Mouse (Mus musculus): ENCODE results near the gene Rnf31. TPM values are rescaled to one million over a fixed set of nuclear protein-coding genes. Genes with fewer than 3 reads are reported as not detected.
A peak's percentile ranks its signal among the peaks of the same experiment; 100 is the strongest.

Rnf31 gene
- total RNA-seq, 2 experiments from 2014 or later, result 25.7 to 31.3 TPM

DNA sequence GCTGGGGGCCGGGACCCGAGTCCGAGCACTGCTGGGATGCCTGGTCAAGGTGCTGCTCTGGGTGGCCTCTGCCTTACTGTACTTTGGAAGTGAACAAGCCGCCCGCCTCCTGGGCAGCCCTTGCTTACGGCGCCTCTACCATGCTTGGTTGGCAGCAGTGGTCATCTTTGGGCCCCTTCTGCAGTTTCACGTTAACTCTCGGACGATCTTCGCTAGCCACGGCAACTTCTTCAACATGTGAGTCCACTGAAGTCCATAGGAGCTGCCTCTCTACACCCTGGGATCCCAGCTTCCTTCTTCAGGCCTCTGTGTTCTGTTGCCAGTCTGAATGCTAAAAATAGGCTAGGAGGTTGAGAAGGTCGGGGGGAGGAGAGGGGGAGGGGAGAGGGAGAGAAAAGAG, 15.8 kb upstream of the Rnf31 start:
- intact Hi-C loops (cut with DNase I), result no loop called here
- no peak for DNase-seq (ENCODE audit: low spot score)

DNA sequence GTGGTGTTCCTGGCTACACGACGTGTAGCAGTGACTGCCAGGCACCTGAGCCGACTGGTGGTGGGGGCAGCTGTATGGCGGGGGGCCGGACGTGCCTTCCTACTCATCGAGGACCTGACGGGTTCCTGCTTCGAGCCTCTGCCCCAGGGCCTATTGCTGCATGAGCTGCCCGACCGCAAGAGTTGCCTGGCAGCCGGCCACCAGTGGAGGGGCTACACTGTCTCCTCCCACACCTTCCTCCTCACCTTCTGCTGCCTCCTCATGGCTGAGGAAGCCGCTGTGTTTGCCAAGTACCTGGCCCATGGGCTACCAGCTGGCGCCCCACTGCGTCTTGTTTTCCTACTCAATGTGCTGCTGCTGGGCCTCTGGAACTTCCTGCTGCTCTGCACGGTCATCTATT, 15.1 kb upstream of the Rnf31 start:
- intact Hi-C loops (cut with DNase I), result no loop called here
- DNase-seq (ENCODE audit: low spot score), result no peak

GRCm38 (mm10) chr14:55577871-55578667, 13.4 kb upstream of the Rnf31 start, which contains the start of gene Psme1:
TSS of gene Psme1 (plus strand) at chr14:55578123.
- intact Hi-C loops (cut with DNase I), result no loop called here
- peak; percentile 71 for DNase-seq (ENCODE audit: low spot score)

DNA sequence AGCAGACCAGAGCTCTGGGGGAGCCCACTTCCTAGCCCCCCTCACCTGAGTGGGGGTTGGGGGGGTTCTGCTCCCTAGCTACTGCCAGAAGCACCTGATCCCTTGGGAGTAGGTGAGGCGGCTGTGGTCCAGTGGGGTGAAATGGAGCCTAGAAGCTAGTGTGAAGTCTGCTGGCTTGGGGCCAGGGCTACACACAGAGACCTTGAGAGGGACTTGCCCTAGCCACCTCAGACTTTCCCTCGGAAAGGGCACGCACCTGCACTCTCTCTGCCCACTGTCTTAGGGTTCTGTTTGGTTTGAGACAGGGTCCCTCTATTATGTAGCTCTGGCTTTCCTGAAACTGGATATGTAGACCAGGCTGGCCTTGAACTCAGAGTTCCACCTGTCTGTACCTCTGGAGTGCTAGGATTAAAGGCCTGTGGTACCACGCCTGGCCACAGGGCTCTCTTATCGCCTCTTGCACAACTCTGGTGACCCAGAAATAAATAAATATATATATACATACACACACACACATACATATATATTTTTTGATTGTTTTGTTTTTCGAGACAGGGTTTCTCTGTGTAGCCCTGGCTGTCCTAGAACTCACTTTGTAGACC, 12.7 kb upstream of the Rnf31 start:
- DNase-seq (ENCODE audit: low spot score), result peak; percentile 38
- intact Hi-C loops (cut with DNase I), result no loop called here

- no peak for DNase-seq (ENCODE audit: low spot score)
- intact Hi-C loops (cut with DNase I), result no loop called here
Measured at GRCm38 (mm10) chr14:55579511-55580496, 11.7 kb upstream of the Rnf31 start.

DNA sequence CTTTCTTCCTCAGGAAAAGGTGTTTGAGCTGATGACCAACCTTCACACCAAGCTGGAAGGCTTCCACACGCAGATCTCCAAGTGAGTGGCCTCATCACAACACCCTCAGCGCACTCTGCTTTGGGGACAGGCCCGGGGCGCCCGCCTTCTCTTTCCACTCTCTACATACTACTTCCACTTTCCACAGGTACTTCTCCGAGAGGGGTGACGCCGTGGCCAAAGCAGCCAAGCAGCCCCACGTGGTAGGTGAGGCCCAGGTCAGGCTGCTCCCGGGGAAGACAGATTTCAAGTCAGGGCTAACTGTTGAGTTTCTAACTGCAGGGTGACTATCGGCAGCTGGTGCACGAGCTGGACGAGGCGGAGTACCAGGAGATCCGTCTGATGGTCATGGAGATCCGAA, 10.8 kb upstream of the Rnf31 start:
- DNase-seq (ENCODE audit: low spot score), result no peak

GRCm38 (mm10) chr14:55581981-55582681, 9.4 kb upstream of the Rnf31 start:
- intact Hi-C loops (cut with DNase I), result no loop called here
- DNase-seq (ENCODE audit: low spot score), result no peak

More for the DNA sequence above, 10.8 kb upstream of the Rnf31 start:
- intact Hi-C loops (cut with DNase I), result no loop called here

GRCm38 (mm10) chr14:55584303-55584701, 7.2 kb upstream of the Rnf31 start:
- intact Hi-C loops (cut with DNase I), result no loop called here
- no peak for DNase-seq (ENCODE audit: low spot score)

DNA sequence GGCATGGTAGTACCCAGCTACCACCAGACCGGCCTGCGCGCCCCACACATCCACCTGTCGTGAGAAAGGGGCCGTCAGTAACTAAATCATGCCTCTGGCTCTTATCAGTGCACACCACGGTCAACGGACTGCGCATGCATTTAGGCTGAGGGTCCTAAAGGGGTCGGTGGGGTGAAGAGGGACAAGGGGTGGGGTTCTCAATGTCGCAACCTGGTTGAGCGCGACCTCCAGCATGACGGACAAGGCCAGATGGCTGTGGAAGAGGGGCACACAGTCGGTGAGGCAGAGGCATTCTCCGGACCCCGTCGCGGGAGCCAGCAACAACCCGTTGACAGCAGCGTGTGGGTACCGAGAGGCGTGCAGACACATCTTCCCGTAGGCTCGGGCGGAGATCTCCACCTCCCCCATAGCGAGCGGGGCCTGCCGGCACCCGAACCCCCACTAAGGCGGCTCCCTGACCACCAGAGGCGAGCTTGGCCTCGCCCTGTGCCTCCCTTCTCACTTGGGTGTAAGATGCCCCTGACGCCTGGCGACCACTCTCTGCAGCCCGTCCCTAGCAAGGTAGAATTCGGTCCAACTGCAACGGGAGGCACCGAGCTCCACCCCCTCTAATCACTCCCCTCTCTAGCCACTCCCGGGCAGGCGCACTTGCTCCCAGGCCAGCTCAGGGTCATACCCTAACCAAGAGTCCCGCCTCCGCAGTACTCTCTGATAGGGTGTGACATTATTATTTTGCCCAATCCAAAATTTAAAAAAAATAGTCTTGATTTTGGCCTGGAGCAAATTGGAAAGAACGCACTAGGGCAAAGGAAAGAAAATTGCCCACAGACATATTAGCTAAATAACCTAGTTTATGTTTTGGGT, 6.6 kb upstream of the Rnf31 start, which contains the start of gene Emc9:
Emc9 (minus strand) TSS at position 601 of the 864 bp plus-strand sequence.
- peak; percentile 74 for DNase-seq (ENCODE audit: low spot score)
- intact Hi-C loops (cut with DNase I), result no loop called here

- intact Hi-C loops (cut with DNase I), result no loop called here
- no peak for DNase-seq (ENCODE audit: low spot score)
Measured at GRCm38 (mm10) chr14:55585566-55585960, 5.9 kb upstream of the Rnf31 start.

DNA sequence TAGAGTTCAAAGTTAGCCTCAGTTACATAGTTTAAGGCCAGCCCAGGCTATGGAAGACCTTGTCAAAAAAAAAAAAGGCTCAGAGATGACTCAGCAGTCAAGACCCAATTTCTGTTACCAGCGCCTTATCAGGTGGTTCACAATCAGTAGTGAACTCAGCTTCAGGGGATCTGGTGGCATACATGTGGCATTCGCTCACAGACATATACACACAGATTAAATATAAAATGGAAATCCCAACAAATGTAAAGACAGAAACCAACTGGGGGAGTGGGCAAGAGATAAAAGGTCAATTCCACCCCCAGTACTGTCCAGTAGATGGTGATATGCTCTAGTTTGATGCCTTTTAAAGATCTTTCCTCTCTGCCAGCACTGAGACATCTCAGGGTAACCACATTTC, 5.4 kb upstream of the Rnf31 start:
- intact Hi-C loops (cut with DNase I), result no loop called here
- no peak for DNase-seq (ENCODE audit: low spot score)

DNA sequence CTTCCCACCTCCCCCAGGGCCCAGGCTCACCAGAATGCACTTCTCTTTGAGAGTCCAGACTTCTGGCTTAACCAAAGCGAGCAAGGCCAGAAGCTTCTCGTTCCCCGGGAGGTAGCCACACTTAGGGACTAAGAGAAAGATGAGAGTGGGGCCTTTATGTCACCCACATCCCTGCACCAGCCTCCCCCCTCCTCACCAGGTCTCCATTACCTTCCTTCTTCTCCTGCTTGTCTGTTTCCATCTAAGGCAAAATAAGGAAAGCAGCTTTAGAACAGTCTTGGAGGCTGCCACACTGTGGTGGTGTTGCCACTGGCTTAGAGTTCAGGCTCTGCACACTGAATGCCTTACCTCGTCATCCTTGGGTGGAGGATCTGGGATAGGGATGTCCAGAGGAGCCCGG, 2.2 kb upstream of the Rnf31 start:
- intact Hi-C loops (cut with DNase I), result no loop called here

DNA sequence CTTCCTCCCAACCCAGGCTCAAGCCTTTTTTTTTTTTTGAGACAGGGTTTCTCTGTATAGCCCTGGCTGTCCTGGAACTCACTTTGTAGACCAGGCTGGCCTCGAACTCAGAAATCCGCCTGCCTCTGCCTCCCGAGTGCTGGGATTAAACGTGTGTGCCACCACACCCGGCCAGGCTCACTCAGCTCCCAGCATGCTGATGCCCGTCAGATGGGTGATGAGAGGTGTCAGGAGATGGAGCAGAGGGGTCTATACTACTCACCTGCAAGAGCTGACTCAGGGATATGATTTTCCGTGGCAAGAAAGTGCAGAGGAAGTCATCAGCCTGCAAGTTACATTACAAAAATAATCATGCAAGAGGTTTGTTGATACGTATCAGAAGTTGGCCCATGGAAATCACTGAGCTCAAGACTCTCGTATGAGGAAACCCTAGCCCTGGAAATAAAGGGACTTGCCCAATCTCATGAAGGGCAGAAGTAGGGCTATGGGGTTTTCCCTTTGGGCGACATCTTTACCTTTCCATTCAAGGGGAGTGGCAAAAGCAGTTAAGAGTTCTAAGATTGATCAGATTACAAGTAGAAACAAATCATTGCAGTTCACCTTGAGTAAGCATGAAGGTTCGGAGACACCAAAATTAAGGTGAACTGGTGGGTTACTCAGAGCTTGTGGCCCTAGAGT, 1.6 kb upstream of the Rnf31 start:
- DNase-seq (ENCODE audit: low spot score), result no peak
- intact Hi-C loops (cut with DNase I), result loop anchor here (2.0 kb wide), 1 partner anchor 27 kb away; no protein-coding TSS in a partner anchor

More for the DNA sequence above, 2.2 kb upstream of the Rnf31 start:
- DNase-seq (ENCODE audit: low spot score), result no peak

- peak; percentile 96 for DNase-seq (ENCODE audit: low spot score)
- intact Hi-C loops (cut with DNase I), result loop anchor here (2.0 kb wide), 1 partner anchor 28 kb away; no protein-coding TSS in a partner anchor
Measured at GRCm38 (mm10) chr14:55590748-55591330, 669 bp upstream of the Rnf31 start, which contains the start of gene Psme2. TSS of gene Psme2 (minus strand) at chr14:55591113.

- DNase-seq (ENCODE audit: low spot score), result no peak
- intact Hi-C loops (cut with DNase I), result loop anchor here (1.0 kb wide), 1 partner anchor 11 kb away; the partner anchor contains the start of gene Irf9
Measured at GRCm38 (mm10) chr14:55592226-55592625, 718 bp downstream of the Rnf31 start.

DNA sequence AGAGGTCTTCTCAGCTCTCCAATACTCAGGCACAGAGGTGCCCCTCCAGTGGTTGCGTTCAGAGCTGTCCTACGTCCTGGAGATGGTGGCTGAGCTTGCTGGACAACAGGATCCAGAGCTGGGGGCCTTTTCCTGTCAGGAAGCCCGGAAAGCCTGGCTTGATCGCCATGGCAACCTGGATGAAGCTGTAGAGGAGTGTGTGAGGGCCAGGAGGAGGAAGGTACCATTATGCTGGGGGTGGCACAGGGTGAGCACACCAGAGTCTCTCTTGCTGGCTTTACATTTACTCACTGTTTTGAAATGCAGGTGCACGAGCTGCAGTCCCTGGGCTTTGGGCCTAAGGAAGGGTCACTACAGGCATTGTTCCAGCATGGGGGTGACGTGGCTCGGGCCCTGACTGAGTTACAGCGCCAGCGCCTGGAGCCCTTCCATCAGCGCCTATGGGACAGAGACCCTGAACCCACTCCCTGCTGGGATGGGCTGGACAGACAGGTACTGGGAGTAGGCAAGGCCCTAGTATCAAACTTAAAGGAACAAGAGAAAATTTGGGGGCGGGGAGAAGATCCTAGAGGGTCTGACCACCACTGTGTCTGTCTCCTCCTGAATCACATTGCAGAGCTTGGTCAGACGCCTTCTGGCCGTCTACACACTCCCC, 4.7 kb downstream of the Rnf31 start:
- DNase-seq (ENCODE audit: low spot score), result no peak
- intact Hi-C loops (cut with DNase I), result no loop called here
